Mouse (Mus musculus): ENCODE measurements at regions not wholly inside any gene's neighbourhood (a gene's known extent, or its start where the extent isn't known, plus 50 kb on each side); places are given as distances from the start of the nearest gene placed in this dataset.

- intact Hi-C loops (cut with DNase I): no loop called here
- DNase-seq (ENCODE audit: low spot score in 2 of 2): no peak
Observed at GRCm38 (mm10) chr15:13529960-13530359, 356.5 kb upstream of the Cdh6 start.

DNA sequence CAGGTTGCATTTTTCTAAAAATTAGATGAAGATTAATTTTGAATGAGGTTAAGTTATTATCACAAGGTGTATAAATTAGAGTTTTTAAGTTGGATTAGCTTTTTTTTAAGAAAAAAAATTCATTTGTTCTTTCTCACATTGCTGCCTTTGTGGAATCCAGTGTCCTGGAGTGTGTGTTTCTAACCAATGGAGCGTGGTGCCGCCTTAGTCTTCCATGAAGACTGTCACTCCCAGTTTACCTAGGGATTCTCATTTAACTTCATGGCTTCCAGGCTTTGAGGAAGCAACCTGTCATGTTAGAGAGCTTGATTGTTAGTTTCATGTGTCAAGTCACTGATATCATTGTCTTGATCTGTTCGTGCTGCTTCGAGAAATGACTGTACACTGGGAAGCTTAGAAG is 355.6 kb upstream of the Cdh6 start:
- intact Hi-C loops (cut with DNase I): no loop called here
- no peak for DNase-seq (ENCODE audit: low spot score in 2 of 2)
